Mouse (Mus musculus) lung, postnatal 36 days (tissue): ENCODE results near the gene Golm1.

Source experiments
- DNase-seq: peaks from one replicate; pipeline ENCODE4 v3.0.0; 2022; ENCODE audit warnings: mixed read lengths

Golm1 gene

GRCm38 (mm10) chr13:59584947-59585647, 90.5 kb downstream of the Golm1 start, which contains the start of the genes Agtpbp1 and Naa35:
Gene Agtpbp1, minus strand, starts transcription at chr13:59585227.
Gene Naa35, plus strand, starts transcription at chr13:59585259.
- peak; percentile 100 for DNase-seq
